Mouse (Mus musculus): ENCODE data around the gene Nasp. TPM values are rescaled to one million over a fixed set of nuclear protein-coding genes. Genes with fewer than 3 reads are reported as not detected.

Nasp gene
- total and polyA plus RNA-seq, 2 experiments from 2014 or later: 53.2 to 73.9 TPM

DNA sequence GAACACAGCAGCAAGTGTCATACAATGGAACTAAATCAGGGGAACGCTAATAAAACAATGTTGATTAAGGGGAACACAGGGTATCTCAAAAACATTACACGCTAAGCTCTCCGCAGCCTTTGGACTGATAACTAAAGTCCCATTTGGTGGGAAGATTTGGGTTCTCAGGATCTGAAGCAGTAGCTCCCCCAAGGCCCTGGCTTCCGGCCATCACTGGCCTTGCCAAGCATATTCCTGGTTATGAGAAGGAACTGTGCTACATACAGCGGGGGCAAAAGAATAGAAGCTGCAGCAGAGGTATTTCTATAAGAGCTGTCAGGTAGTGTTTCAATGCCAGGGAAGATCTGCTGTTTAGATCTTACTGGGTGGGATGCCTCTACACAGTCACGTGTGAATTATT is 25.5 kb upstream of the Nasp start:
- no peak for TF ChIP-seq CTCF (IDR thresholded peaks at IDR 0.05; ENCODE audit: low read depth)

DNA sequence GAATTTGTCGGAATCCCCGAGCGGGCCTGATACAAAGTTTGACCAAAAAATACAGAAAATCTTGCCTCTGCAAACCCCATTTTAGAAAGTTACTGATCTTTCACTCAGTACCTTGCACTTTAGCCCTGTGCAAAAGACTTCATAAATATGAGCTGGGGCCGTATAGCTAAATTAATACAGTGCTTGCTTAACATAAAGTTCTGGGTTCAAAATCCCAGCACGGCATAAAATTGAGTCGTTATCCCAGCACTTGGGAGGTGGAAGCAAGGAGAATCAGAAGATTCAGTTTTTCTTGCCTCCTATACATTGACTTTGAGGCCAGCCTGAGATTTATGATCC is 24.0 kb upstream of the Nasp start:
- H3K4me3 ChIP-seq (ENCODE audit: low read length): peak overlapping the region; percentile 86
- 9% methylated on average over 6 of the region's 6 CpGs for WGBS
- H3K9me3 ChIP-seq (ENCODE audit: low read length): no peaks in the 10 kb centered on the region
- H3K4me2 ChIP-seq (ENCODE audit: low read depth, low read length): peak overlapping the region; percentile 72
- H3K27ac ChIP-seq: peak overlapping the region; percentile 91; the same call in 1 of the 2 replicates
- H3K4me1 ChIP-seq (ENCODE audit: insufficient read depth, low read length): peaks cover 5% of the 10 kb centered on the region; the same call in 1 of the 2 replicates
- H3K36me3 ChIP-seq (ENCODE audit: insufficient read depth, low read length): peaks cover 4% of the 10 kb centered on the region; the same call in 1 of the 2 replicates
- DNase-seq (ENCODE audit: low spot score) (no peak), ATAC-seq (peak; percentile 44; the same call in 1 of the 2 replicates)
- H3K27me3 ChIP-seq (ENCODE audit: insufficient read depth, low read length): no peaks in the 10 kb centered on the region
- TF ChIP-seq CTCF (IDR thresholded peaks at IDR 0.05; ENCODE audit: low read depth): no peak
- H3K9ac ChIP-seq (replicated peaks; ENCODE audit: low read length): peak overlapping the region; percentile 92

More for the DNA sequence above, 25.5 kb upstream of the Nasp start:
- Histone ChIP-seq H3K36me3 (ENCODE audit: insufficient read depth, low read length) (peaks cover 4% of the 10 kb centered on the region; the same call in 1 of the 2 replicates), H3K4me2 (ENCODE audit: low read depth, low read length) (no peak overlapping the region), H3K27ac (no peak overlapping the region), H3K9me3 (ENCODE audit: low read length) (no peaks in the 10 kb centered on the region), H3K4me1 (ENCODE audit: insufficient read depth, low read length) (peaks cover 5% of the 10 kb centered on the region; the same call in 1 of the 2 replicates), H3K9ac (replicated peaks; ENCODE audit: low read length) (no peak overlapping the region), H3K4me3 (ENCODE audit: low read length) (no peak overlapping the region), H3K27me3 (ENCODE audit: insufficient read depth, low read length) (no peaks in the 10 kb centered on the region)
- 84% methylated on average over 6 of the region's 6 CpGs for WGBS
- ATAC-seq: no peak
- no peak for DNase-seq (ENCODE audit: low spot score)

DNA sequence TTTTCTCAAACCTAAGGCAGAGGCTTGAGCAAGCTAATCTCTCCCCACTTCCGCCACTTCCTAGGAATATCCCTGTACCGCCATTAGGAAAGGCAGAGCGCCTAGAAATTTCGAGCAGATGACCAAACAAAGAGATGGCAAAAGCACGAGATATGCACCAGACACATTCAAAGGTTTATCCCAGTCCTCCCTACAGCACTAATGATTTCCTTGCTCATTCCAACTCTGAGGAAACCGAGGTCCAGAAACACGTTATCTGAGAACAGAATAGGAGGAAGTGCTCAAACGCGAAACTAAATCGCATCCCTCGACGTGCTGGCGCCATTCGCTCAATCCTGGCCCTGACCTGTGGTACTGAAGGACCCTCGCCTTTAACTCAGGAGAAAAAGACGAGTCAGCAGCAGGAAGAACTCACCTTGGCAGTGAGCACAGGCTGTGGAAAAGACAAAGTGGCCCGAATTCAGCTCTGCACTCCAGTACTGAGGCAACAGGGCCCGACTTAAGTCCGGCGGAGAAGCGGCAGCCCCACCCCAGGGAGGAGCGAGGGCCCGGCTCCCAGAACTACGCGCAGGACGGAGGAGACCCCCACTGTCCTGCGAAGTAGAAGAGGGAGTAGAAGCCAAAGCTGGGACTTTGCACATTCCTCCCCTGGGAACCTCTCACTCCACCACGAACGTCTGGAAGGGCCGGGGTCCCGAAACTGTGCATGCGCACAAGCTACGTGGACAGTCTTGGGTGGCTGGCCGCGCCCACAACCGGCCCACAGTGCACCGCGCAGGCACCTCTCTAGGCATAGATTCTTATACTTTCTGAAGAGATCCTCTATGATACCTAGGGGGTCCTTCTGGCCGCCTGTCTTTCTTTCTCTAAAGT is 23.4 kb upstream of the Nasp start, which contains the start of gene Akr1a1:
TSS of gene Akr1a1 (minus strand) at position 757 of the 873 bp plus-strand sequence.
- peak within 1 kb of the TSS; percentile 86 for H3K4me3 ChIP-seq (ENCODE audit: low read length)
- H3K4me1 ChIP-seq (ENCODE audit: insufficient read depth, low read length): peaks cover 5% of the 10 kb centered on the region; the same call in 1 of the 2 replicates
- H3K9ac ChIP-seq (replicated peaks; ENCODE audit: low read length): peak within 1 kb of the TSS; percentile 92
- peak within 1 kb of the TSS; percentile 91 for H3K27ac ChIP-seq
- no peaks in the 10 kb centered on the region for H3K27me3 ChIP-seq (ENCODE audit: insufficient read depth, low read length)
- no peak for TF ChIP-seq CTCF (IDR thresholded peaks at IDR 0.05; ENCODE audit: low read depth)
- H3K4me2 ChIP-seq (ENCODE audit: low read depth, low read length): peak within 1 kb of the TSS; percentile 72
- WGBS: under 1% methylated on average over 39 of the region's 39 CpGs
- H3K36me3 ChIP-seq (ENCODE audit: insufficient read depth, low read length): peaks cover 4% of the 10 kb centered on the region; the same call in 1 of the 2 replicates
- no peaks in the 10 kb centered on the region for H3K9me3 ChIP-seq (ENCODE audit: low read length)
- peak; percentile 96 for DNase-seq (ENCODE audit: low spot score)
- peak; percentile 99 for ATAC-seq

DNA sequence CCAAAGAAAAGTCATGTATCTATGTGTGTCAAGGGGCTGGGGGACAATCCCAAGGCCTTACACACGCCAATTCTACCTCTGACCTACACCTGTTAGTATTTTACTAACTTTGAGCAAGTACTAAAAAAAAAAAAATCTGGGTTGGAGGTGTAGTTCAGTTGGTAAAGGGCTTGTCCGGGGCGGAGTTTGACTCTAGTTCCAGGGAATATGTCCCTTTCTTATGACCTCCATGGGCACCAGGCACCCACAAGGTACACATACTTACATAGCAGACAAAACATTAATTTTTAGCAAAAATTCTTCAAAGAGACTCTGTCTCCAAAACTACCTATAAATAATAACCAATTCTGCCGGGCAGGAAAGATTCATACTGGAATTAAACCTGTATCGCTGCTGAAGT is 22.6 kb upstream of the Nasp start:
- no peak for TF ChIP-seq CTCF (IDR thresholded peaks at IDR 0.05; ENCODE audit: low read depth)
- ATAC-seq (no peak), DNase-seq (ENCODE audit: low spot score) (no peak)
- Histone ChIP-seq H3K4me2 (ENCODE audit: low read depth, low read length) (peak overlapping the region; percentile 72), H3K36me3 (ENCODE audit: insufficient read depth, low read length) (peaks cover 4% of the 10 kb centered on the region; the same call in 1 of the 2 replicates), H3K4me1 (ENCODE audit: insufficient read depth, low read length) (peaks cover 5% of the 10 kb centered on the region; the same call in 1 of the 2 replicates), H3K27ac (peak overlapping the region; percentile 91), H3K9me3 (ENCODE audit: low read length) (no peaks in the 10 kb centered on the region), H3K27me3 (ENCODE audit: insufficient read depth, low read length) (no peaks in the 10 kb centered on the region), H3K4me3 (ENCODE audit: low read length) (peak overlapping the region; percentile 86), H3K9ac (replicated peaks; ENCODE audit: low read length) (peak overlapping the region; percentile 92)
- 44% methylated on average over 5 of the region's 5 CpGs for WGBS

DNA sequence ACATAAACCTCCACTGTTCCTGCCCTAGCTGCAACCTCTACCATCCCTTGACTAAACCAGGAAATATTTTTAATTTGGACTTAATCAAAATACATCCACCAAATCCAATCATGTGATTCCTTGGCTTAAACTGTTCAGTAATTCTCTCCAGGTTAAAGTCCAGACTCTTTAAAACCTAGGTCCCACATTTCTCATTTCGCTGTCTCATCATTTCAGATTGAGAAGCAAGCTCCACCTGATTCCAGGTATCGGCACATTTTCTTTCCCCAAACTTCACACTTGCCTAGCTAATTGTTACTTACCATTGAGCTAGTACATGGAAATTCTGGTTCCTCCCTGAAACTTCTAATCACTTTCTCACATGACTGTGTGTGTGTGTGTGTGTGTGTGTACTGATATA is 21.7 kb upstream of the Nasp start:
- DNase-seq (ENCODE audit: low spot score) (no peak), ATAC-seq (no peak)
- no peak overlapping the region for H3K9ac ChIP-seq (replicated peaks; ENCODE audit: low read length)
- H3K4me2 ChIP-seq (ENCODE audit: low read depth, low read length): peak overlapping the region; percentile 72
- no peaks in the 10 kb centered on the region for H3K9me3 ChIP-seq (ENCODE audit: low read length)
- H3K36me3 ChIP-seq (ENCODE audit: insufficient read depth, low read length): peaks cover 9% of the 10 kb centered on the region
- no peaks in the 10 kb centered on the region for H3K27me3 ChIP-seq (ENCODE audit: insufficient read depth, low read length)
- 97% methylated on average over 2 of the region's 2 CpGs for WGBS
- H3K4me3 ChIP-seq (ENCODE audit: low read length): 0 out of 2 replicates have a peak overlapping the region, but pooled peaks have one; percentile 86
- no peak overlapping the region for H3K27ac ChIP-seq
- TF ChIP-seq CTCF (IDR thresholded peaks at IDR 0.05; ENCODE audit: low read depth): no peak
- peaks cover 5% of the 10 kb centered on the region; the same call in 1 of the 2 replicates for H3K4me1 ChIP-seq (ENCODE audit: insufficient read depth, low read length)

DNA sequence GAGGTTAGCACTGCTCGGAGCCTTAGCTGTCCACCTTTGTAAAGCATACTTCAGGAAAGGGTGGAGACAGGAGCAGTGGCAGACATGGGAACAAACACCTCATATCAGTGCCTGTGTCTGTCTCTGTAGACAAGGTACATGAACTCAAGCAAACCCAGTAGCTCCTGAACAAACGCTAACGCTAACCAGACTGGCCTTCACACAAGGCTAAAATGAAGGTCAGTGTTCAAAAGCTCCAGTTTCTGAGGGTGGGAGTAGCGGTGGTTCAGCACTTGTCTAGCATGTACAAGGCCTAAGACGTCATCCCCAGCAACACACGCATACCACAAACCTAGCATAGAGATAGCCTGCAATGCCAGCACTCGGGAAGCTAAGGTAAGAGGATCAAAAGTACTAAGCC is 17.9 kb upstream of the Nasp start:
- WGBS: 89% methylated on average over 7 of the region's 7 CpGs
- no peaks in the 10 kb centered on the region for H3K27me3 ChIP-seq (ENCODE audit: insufficient read depth, low read length)
- H3K36me3 ChIP-seq (ENCODE audit: insufficient read depth, low read length): peaks cover 19% of the 10 kb centered on the region

More for the DNA sequence above, 17.9 kb upstream of the Nasp start:
- Histone ChIP-seq H3K4me2 (ENCODE audit: low read depth, low read length) (no peak overlapping the region), H3K4me3 (ENCODE audit: low read length) (no peak overlapping the region), H3K27ac (no peak overlapping the region), H3K9me3 (ENCODE audit: low read length) (no peaks in the 10 kb centered on the region), H3K4me1 (ENCODE audit: insufficient read depth, low read length) (peaks cover 5% of the 10 kb centered on the region; the same call in 1 of the 2 replicates), H3K9ac (replicated peaks; ENCODE audit: low read length) (no peak overlapping the region)
- TF ChIP-seq CTCF (IDR thresholded peaks at IDR 0.05; ENCODE audit: low read depth): no peak
- DNase-seq (ENCODE audit: low spot score): no peak
- no peak for ATAC-seq
